Mouse (Mus musculus) limb, embryonic 10.5 days (tissue): ENCODE measurements around the gene Pofut2. TPM values are rescaled to one million over a fixed set of nuclear protein-coding genes. Genes with fewer than 3 reads are reported as not detected.

Experiments
- DNase-seq: peaks from one replicate; pipeline ENCODE4 v3.0.0-alpha.2; 2017; ENCODE audit warnings: low spot score
- H3K27ac ChIP-seq: fragments of 300-500 bp; sonication (generic); 2 replicates; pipeline ENCODE4 v1.5.1; 2016; ENCODE audit warnings: mild to moderate bottlenecking
- H3K27me3 ChIP-seq: fragments of 300-500 bp; sonication (generic); 2 replicates; pipeline ENCODE4 v1.6.1; 2016; ENCODE audit warnings: low read depth, mild to moderate bottlenecking; ENCODE audit not compliant: poor library complexity, severe bottlenecking
- H3K36me3 ChIP-seq: fragments of 300-500 bp; sonication (generic); 2 replicates; pipeline ENCODE4 v1.6.1; 2016; ENCODE audit warnings: mild to moderate bottlenecking, moderate library complexity
- H3K4me1 ChIP-seq: fragments of 300-500 bp; sonication (generic); 2 replicates; pipeline ENCODE4 v1.6.1; 2016
- H3K4me3 ChIP-seq: fragments of 300-500 bp; sonication (generic); 2 replicates; pipeline ENCODE4 v1.5.1; 2016; ENCODE audit warnings: mild to moderate bottlenecking, moderate library complexity
- H3K9me3 ChIP-seq: fragments of 300-500 bp; sonication (generic); replicated peaks from 2 replicates; pipeline ENCODE4 v1.6.1; 2016; ENCODE audit warnings: mild to moderate bottlenecking
- WGBS: fragments of 180-500 bp; shearing (Covaris S2); methylation state at CpG from one replicate; pipeline ENCODE4 v1.1.7; 2016; 5-methylcytosine and 5-hydroxymethylcytosine counted together
- polyA plus RNA-seq: library from polyadenylated mRNA; unstranded; fragments of >200 nt; fragmentation: Nextera tagmentation; extraction: Ambion mirVana; gene quantifications from 2 replicates; pipeline ENCODE4 v1.2.1, GENCODE M21; 2016

Pofut2 gene
- polyA plus RNA-seq = 72.9 and 83.3 TPM in 2 replicates

- under 1% methylated on average over 81 of the region's 81 CpGs for WGBS
- no peaks in the 10 kb centered on the region for H3K27me3 ChIP-seq
Observed at GRCm38 (mm10) chr10:77258704-77259621, at the start of gene Pofut2. TSS of gene Pofut2 (plus strand) at chr10:77259218.

GRCm38 (mm10) chr10:77209261-77209660 is 49.8 kb upstream of the Pofut2 start:
- H3K27ac ChIP-seq = peak overlapping the region; percentile 59; the same call in 1 of the 2 replicates
- no peaks in the 10 kb centered on the region for H3K27me3 ChIP-seq
- no peaks in the 10 kb centered on the region for H3K36me3 ChIP-seq
- H3K4me1 ChIP-seq = peaks cover 26% of the 10 kb centered on the region
- no peak overlapping the region for H3K4me3 ChIP-seq
- DNase-seq = no peak
- no peaks in the 10 kb centered on the region for H3K9me3 ChIP-seq
- WGBS = 50% methylated on average over 5 of the region's 5 CpGs

More at GRCm38 (mm10) chr10:77258704-77259621, at the start of gene Pofut2:
- no peaks in the 10 kb centered on the region for H3K9me3 ChIP-seq
- H3K4me3 ChIP-seq = peak within 1 kb of the TSS; percentile 97
- peaks cover 37% of the 10 kb centered on the region for H3K36me3 ChIP-seq
- DNase-seq = peak; percentile 98
- H3K4me1 ChIP-seq = peaks cover 16% of the 10 kb centered on the region
- peak within 1 kb of the TSS; percentile 93 for H3K27ac ChIP-seq

GRCm38 (mm10) chr10:77210666-77211065 is 48.4 kb upstream of the Pofut2 start:
- no peak for DNase-seq

GRCm38 (mm10) chr10:77211116-77211570 is 47.9 kb upstream of the Pofut2 start:
- DNase-seq = no peak
- Histone ChIP-seq H3K27me3 (no peaks in the 10 kb centered on the region), H3K36me3 (no peaks in the 10 kb centered on the region), H3K27ac (peak overlapping the region; percentile 21; the same call in 1 of the 2 replicates), H3K9me3 (no peaks in the 10 kb centered on the region), H3K4me3 (no peak overlapping the region), H3K4me1 (peaks cover 38% of the 10 kb centered on the region)
- 78% methylated on average over 11 of the region's 11 CpGs for WGBS

More at GRCm38 (mm10) chr10:77210666-77211065, 48.4 kb upstream of the Pofut2 start:
- H3K9me3 ChIP-seq = no peaks in the 10 kb centered on the region
- WGBS = 91% methylated on average over 3 of the region's 3 CpGs
- H3K4me1 ChIP-seq = peaks cover 34% of the 10 kb centered on the region
- no peaks in the 10 kb centered on the region for H3K36me3 ChIP-seq
- no peaks in the 10 kb centered on the region for H3K27me3 ChIP-seq
- H3K4me3 ChIP-seq = no peak overlapping the region
- no peak overlapping the region for H3K27ac ChIP-seq

GRCm38 (mm10) chr10:77212354-77213120 is 46.5 kb upstream of the Pofut2 start:
- 87% methylated on average over 6 of the region's 6 CpGs for WGBS
- Histone ChIP-seq H3K27ac (no peak overlapping the region), H3K4me1 (peaks cover 32% of the 10 kb centered on the region), H3K27me3 (no peaks in the 10 kb centered on the region), H3K9me3 (no peaks in the 10 kb centered on the region), H3K36me3 (no peaks in the 10 kb centered on the region), H3K4me3 (no peak overlapping the region)
- DNase-seq = no peak

GRCm38 (mm10) chr10:77213483-77213882 is 45.5 kb upstream of the Pofut2 start:
- Histone ChIP-seq H3K27ac (no peak overlapping the region), H3K27me3 (no peaks in the 10 kb centered on the region), H3K36me3 (no peaks in the 10 kb centered on the region), H3K9me3 (no peaks in the 10 kb centered on the region), H3K4me1 (peaks cover 31% of the 10 kb centered on the region), H3K4me3 (no peak overlapping the region)
- no peak for DNase-seq
- WGBS = 94% methylated on average over 5 of the region's 5 CpGs

GRCm38 (mm10) chr10:77214586-77214985 is 44.4 kb upstream of the Pofut2 start:
- no peaks in the 10 kb centered on the region for H3K36me3 ChIP-seq
- no peak for DNase-seq
- H3K27me3 ChIP-seq = no peaks in the 10 kb centered on the region
- no peak overlapping the region for H3K4me3 ChIP-seq
- H3K9me3 ChIP-seq = no peaks in the 10 kb centered on the region
- H3K27ac ChIP-seq = no peak overlapping the region
- 72% methylated on average over 8 of the region's 8 CpGs for WGBS
- peaks cover 21% of the 10 kb centered on the region for H3K4me1 ChIP-seq

- Histone ChIP-seq H3K27me3 (no peaks in the 10 kb centered on the region), H3K27ac (peak overlapping the region; percentile 56), H3K4me3 (no peak overlapping the region), H3K9me3 (no peaks in the 10 kb centered on the region), H3K4me1 (peaks cover 21% of the 10 kb centered on the region), H3K36me3 (no peaks in the 10 kb centered on the region)
- WGBS = 64% methylated on average over 4 of the region's 4 CpGs
- no peak for DNase-seq
Observed at GRCm38 (mm10) chr10:77215641-77216040, 43.4 kb upstream of the Pofut2 start.

- Histone ChIP-seq H3K27me3 (no peaks in the 10 kb centered on the region), H3K4me1 (peaks cover 21% of the 10 kb centered on the region), H3K9me3 (no peaks in the 10 kb centered on the region), H3K4me3 (no peak overlapping the region), H3K36me3 (no peaks in the 10 kb centered on the region), H3K27ac (peak overlapping the region; percentile 56; the same call in 1 of the 2 replicates)
- DNase-seq = no peak
- WGBS = 72% methylated on average over 2 of the region's 2 CpGs
Observed at GRCm38 (mm10) chr10:77216313-77216712, 42.7 kb upstream of the Pofut2 start.

GRCm38 (mm10) chr10:77217155-77217731 is 41.8 kb upstream of the Pofut2 start:
- Histone ChIP-seq H3K4me3 (no peak overlapping the region), H3K36me3 (no peaks in the 10 kb centered on the region), H3K4me1 (peaks cover 21% of the 10 kb centered on the region), H3K27ac (0 out of 2 replicates have a peak overlapping the region, but pooled peaks have one; percentile 25), H3K9me3 (no peaks in the 10 kb centered on the region), H3K27me3 (no peaks in the 10 kb centered on the region)
- WGBS = 81% methylated on average over 6 of the region's 6 CpGs
- DNase-seq = no peak

GRCm38 (mm10) chr10:77218059-77218458 is 41.0 kb upstream of the Pofut2 start:
- H3K27ac ChIP-seq = no peak overlapping the region
- WGBS = 93% methylated on average over 4 of the region's 4 CpGs
- peaks cover 21% of the 10 kb centered on the region for H3K4me1 ChIP-seq

GRCm38 (mm10) chr10:77219411-77220025 is 39.5 kb upstream of the Pofut2 start:
- Histone ChIP-seq H3K36me3 (no peaks in the 10 kb centered on the region), H3K27me3 (no peaks in the 10 kb centered on the region), H3K4me1 (peaks cover 17% of the 10 kb centered on the region), H3K4me3 (no peak overlapping the region), H3K9me3 (no peaks in the 10 kb centered on the region), H3K27ac (no peak overlapping the region)
- no peak for DNase-seq
- 92% methylated on average over 12 of the region's 12 CpGs for WGBS

More at GRCm38 (mm10) chr10:77218059-77218458, 41.0 kb upstream of the Pofut2 start:
- Histone ChIP-seq H3K4me3 (no peak overlapping the region), H3K9me3 (no peaks in the 10 kb centered on the region), H3K27me3 (no peaks in the 10 kb centered on the region), H3K36me3 (no peaks in the 10 kb centered on the region)
- DNase-seq = no peak
